Mouse (Mus musculus) liver, embryonic 12.5 days (tissue): ENCODE results near the gene Stox2. TPM values are rescaled to one million over a fixed set of nuclear protein-coding genes. Genes with fewer than 3 reads are reported as not detected.

ENCODE experiments used
- ATAC-seq: fragments of 200-750 bp; cut with Nextera tagmentation; 2 replicates; pipeline ENCODE4 v1.8.0; 2017; ENCODE audit warnings: moderate number of reproducible peaks, mild to moderate bottlenecking, moderate library complexity
- H3K27ac ChIP-seq: fragments of 300-500 bp; sonication (generic); 2 replicates; pipeline ENCODE4 v1.5.1; 2016; ENCODE audit warnings: mild to moderate bottlenecking
- H3K27me3 ChIP-seq: fragments of 300-500 bp; sonication (generic); replicated peaks from 2 replicates; pipeline ENCODE4 v1.6.1; 2016; ENCODE audit warnings: mild to moderate bottlenecking, moderate library complexity
- H3K36me3 ChIP-seq: fragments of 300-500 bp; sonication (generic); 2 replicates; pipeline ENCODE4 v1.6.1; 2016; ENCODE audit warnings: mild to moderate bottlenecking, moderate library complexity
- H3K4me1 ChIP-seq: fragments of 300-500 bp; sonication (generic); 2 replicates; pipeline ENCODE4 v1.6.1; 2016
- H3K4me2 ChIP-seq: fragments of 300-500 bp; sonication (generic); 2 replicates; pipeline ENCODE4 v1.6.1; 2016; ENCODE audit warnings: mild to moderate bottlenecking, moderate library complexity
- H3K4me3 ChIP-seq: fragments of 300-500 bp; sonication (generic); 2 replicates; pipeline ENCODE4 v1.5.1; 2016; ENCODE audit warnings: mild to moderate bottlenecking, moderate library complexity
- H3K9ac ChIP-seq: fragments of 300-500 bp; sonication (generic); 2 replicates; pipeline ENCODE4 v1.6.1; 2016; ENCODE audit warnings: mild to moderate bottlenecking, moderate library complexity
- H3K9me3 ChIP-seq: fragments of 300-500 bp; sonication (generic); replicated peaks from 2 replicates; pipeline ENCODE4 v1.6.1; 2016; ENCODE audit warnings: mild to moderate bottlenecking, moderate library complexity
- WGBS: fragments of 180-500 bp; shearing (Covaris S2); methylation state at CpG from one replicate; pipeline ENCODE4 v1.1.7; 2016; ENCODE audit not compliant: insufficient replicate concordance; 5-methylcytosine and 5-hydroxymethylcytosine counted together
- polyA plus RNA-seq: library from polyadenylated mRNA; unstranded; fragments of >200 nt; fragmentation: Nextera tagmentation; extraction: Ambion mirVana; gene quantifications from 2 replicates; pipeline ENCODE4 v1.2.1, GENCODE M21; 2016

Stox2 gene
- polyA plus RNA-seq, 1 experiment from 2014 or later = 0.89 TPM

- ATAC-seq = no peak
- Histone ChIP-seq H3K9ac (no peak overlapping the region), H3K4me1 (no peaks in the 10 kb centered on the region), H3K27me3 (no peaks in the 10 kb centered on the region), H3K36me3 (no peaks in the 10 kb centered on the region), H3K27ac (no peak overlapping the region), H3K9me3 (no peaks in the 10 kb centered on the region), H3K4me3 (no peak overlapping the region), H3K4me2 (no peak overlapping the region)
- 60% methylated on average over 3 of the region's 3 CpGs for WGBS
These were observed 74.6 kb downstream of the Stox2 start for GRCm38 (mm10) chr8:47371539-47371938.

GRCm38 (mm10) chr8:47371081-47371480 is 75.1 kb downstream of the Stox2 start:
- Histone ChIP-seq H3K9me3 (no peaks in the 10 kb centered on the region), H3K9ac (no peak overlapping the region), H3K4me2 (no peak overlapping the region), H3K36me3 (no peaks in the 10 kb centered on the region), H3K4me3 (no peak overlapping the region), H3K27me3 (no peaks in the 10 kb centered on the region), H3K27ac (no peak overlapping the region), H3K4me1 (no peaks in the 10 kb centered on the region)
- ATAC-seq = no peak
- 86% methylated on average over 3 of the region's 3 CpGs for WGBS

- no peaks in the 10 kb centered on the region for H3K9me3 ChIP-seq
- no peaks in the 10 kb centered on the region for H3K36me3 ChIP-seq
- no peaks in the 10 kb centered on the region for H3K4me1 ChIP-seq
- WGBS = 25% methylated on average over 15 of the region's 15 CpGs
- no peak overlapping the region for H3K9ac ChIP-seq
- H3K4me3 ChIP-seq = no peak overlapping the region
- H3K27me3 ChIP-seq = no peaks in the 10 kb centered on the region
- ATAC-seq = no peak
- H3K27ac ChIP-seq = no peak overlapping the region
- no peak overlapping the region for H3K4me2 ChIP-seq
These were observed 75.6 kb downstream of the Stox2 start for GRCm38 (mm10) chr8:47370421-47371080.

GRCm38 (mm10) chr8:47369949-47370348 is 76.2 kb downstream of the Stox2 start:
- ATAC-seq = no peak

GRCm38 (mm10) chr8:47369044-47369769 is 77.0 kb downstream of the Stox2 start:
- ATAC-seq = no peak
- Histone ChIP-seq H3K9me3 (no peaks in the 10 kb centered on the region), H3K27me3 (no peaks in the 10 kb centered on the region), H3K4me2 (no peak overlapping the region), H3K27ac (no peak overlapping the region), H3K36me3 (no peaks in the 10 kb centered on the region), H3K9ac (no peak overlapping the region), H3K4me3 (no peak overlapping the region), H3K4me1 (no peaks in the 10 kb centered on the region)
- WGBS = 73% methylated on average over 16 of the region's 16 CpGs

More at GRCm38 (mm10) chr8:47369949-47370348, 76.2 kb downstream of the Stox2 start:
- 56% methylated on average over 15 of the region's 15 CpGs for WGBS
- Histone ChIP-seq H3K27ac (no peak overlapping the region), H3K36me3 (no peaks in the 10 kb centered on the region), H3K9ac (no peak overlapping the region), H3K9me3 (no peaks in the 10 kb centered on the region), H3K27me3 (no peaks in the 10 kb centered on the region), H3K4me2 (no peak overlapping the region), H3K4me1 (no peaks in the 10 kb centered on the region), H3K4me3 (no peak overlapping the region)

- Histone ChIP-seq H3K27me3 (no peaks in the 10 kb centered on the region), H3K9me3 (no peaks in the 10 kb centered on the region), H3K4me2 (no peak overlapping the region), H3K4me1 (no peaks in the 10 kb centered on the region), H3K36me3 (no peaks in the 10 kb centered on the region), H3K27ac (no peak overlapping the region), H3K4me3 (no peak overlapping the region), H3K9ac (no peak overlapping the region)
- no peak for ATAC-seq
- 59% methylated on average over 6 of the region's 6 CpGs for WGBS
These were observed 79.1 kb downstream of the Stox2 start for GRCm38 (mm10) chr8:47367029-47367428.

- 9% methylated on average over 8 of the region's 8 CpGs for WGBS
- Histone ChIP-seq H3K36me3 (no peaks in the 10 kb centered on the region), H3K4me1 (no peaks in the 10 kb centered on the region), H3K9ac (no peak overlapping the region), H3K27me3 (no peaks in the 10 kb centered on the region), H3K27ac (no peak overlapping the region), H3K4me3 (no peak overlapping the region), H3K9me3 (no peaks in the 10 kb centered on the region), H3K4me2 (no peak overlapping the region)
- no peak for ATAC-seq
These were observed 82.9 kb downstream of the Stox2 start for GRCm38 (mm10) chr8:47363271-47363670.

- H3K36me3 ChIP-seq = no peaks in the 10 kb centered on the region
- WGBS = 71% methylated on average over 8 of the region's 8 CpGs
- no peak for ATAC-seq
- no peak overlapping the region for H3K9ac ChIP-seq
- H3K4me1 ChIP-seq = no peaks in the 10 kb centered on the region
- no peak overlapping the region for H3K4me2 ChIP-seq
- no peaks in the 10 kb centered on the region for H3K27me3 ChIP-seq
- no peak overlapping the region for H3K4me3 ChIP-seq
- no peak overlapping the region for H3K27ac ChIP-seq
- H3K9me3 ChIP-seq = no peaks in the 10 kb centered on the region
These were observed 90.7 kb downstream of the Stox2 start for GRCm38 (mm10) chr8:47355340-47355906.

- ATAC-seq = no peak
- 72% methylated on average over 12 of the region's 12 CpGs for WGBS
- Histone ChIP-seq H3K4me3 (no peak overlapping the region), H3K27ac (no peak overlapping the region), H3K9ac (no peak overlapping the region), H3K4me1 (no peaks in the 10 kb centered on the region), H3K9me3 (no peaks in the 10 kb centered on the region), H3K36me3 (no peaks in the 10 kb centered on the region), H3K4me2 (no peak overlapping the region), H3K27me3 (no peaks in the 10 kb centered on the region)
These were observed 91.5 kb downstream of the Stox2 start for GRCm38 (mm10) chr8:47354523-47355168.

- Histone ChIP-seq H3K4me3 (no peak overlapping the region), H3K27me3 (no peaks in the 10 kb centered on the region), H3K27ac (no peak overlapping the region), H3K36me3 (no peaks in the 10 kb centered on the region), H3K9ac (no peak overlapping the region), H3K9me3 (no peaks in the 10 kb centered on the region), H3K4me1 (no peaks in the 10 kb centered on the region), H3K4me2 (no peak overlapping the region)
- 65% methylated on average over 21 of the region's 21 CpGs for WGBS
- no peak for ATAC-seq
These were observed 94.1 kb downstream of the Stox2 start for GRCm38 (mm10) chr8:47351914-47352701.

- WGBS = 58% methylated on average over 8 of the region's 8 CpGs
- Histone ChIP-seq H3K4me3 (no peak overlapping the region), H3K9me3 (no peaks in the 10 kb centered on the region), H3K4me2 (no peak overlapping the region), H3K4me1 (no peaks in the 10 kb centered on the region), H3K36me3 (no peaks in the 10 kb centered on the region), H3K9ac (no peak overlapping the region), H3K27ac (no peak overlapping the region), H3K27me3 (no peaks in the 10 kb centered on the region)
- ATAC-seq = no peak
These were observed 97.1 kb downstream of the Stox2 start for GRCm38 (mm10) chr8:47349082-47349481.
